Mouse (Mus musculus): ENCODE results near the gene Wnt10b.
A peak's percentile ranks its signal among the peaks of the same experiment; 100 is the strongest.

DNA sequence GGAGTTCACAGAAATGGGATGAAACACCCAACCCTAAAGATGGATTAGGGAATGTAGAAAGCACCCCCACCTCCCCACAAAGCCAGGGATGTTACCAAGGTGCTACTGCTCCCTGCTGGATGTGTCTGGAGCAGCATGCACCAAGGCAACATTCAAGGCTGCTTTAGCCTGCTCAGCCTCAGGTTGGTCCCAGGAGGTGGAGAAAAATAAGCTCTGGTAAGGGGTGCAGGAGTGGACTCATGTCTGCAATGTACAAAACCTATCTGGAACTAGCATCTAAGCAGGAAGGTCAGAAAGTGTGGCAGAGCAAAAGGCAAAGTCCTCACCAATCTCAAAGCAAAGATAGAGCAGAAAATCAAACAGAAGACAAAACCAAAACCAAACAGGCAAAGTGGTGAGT lies 40.1 kb downstream of the Wnt10b start:
- TF ChIP-seq CTCF (IDR thresholded peaks at IDR 0.05; ENCODE audit: borderline replicate concordance, insufficient read depth, low read depth, low read length) (peak; percentile 34; the same call in 1 of the 2 replicates), POLR2A (IDR thresholded peaks at IDR 0.05; ENCODE audit: borderline replicate concordance, insufficient read depth, low read length) (no peak)

All from cerebellum, adult 2 months (tissue).